Mouse (Mus musculus) cerebellum, adult 11-12 months (tissue): ENCODE data around the gene Atg2a.
"Not testable (repeated sequence)": the region's sequence is repeated elsewhere in the genome, so short reads cannot be mapped to it uniquely, and the experiment has no call there.

Source experiments
- DNase-seq: peaks from one replicate; pipeline ENCODE4 v3.0.0; 2022

Atg2a gene

DNA sequence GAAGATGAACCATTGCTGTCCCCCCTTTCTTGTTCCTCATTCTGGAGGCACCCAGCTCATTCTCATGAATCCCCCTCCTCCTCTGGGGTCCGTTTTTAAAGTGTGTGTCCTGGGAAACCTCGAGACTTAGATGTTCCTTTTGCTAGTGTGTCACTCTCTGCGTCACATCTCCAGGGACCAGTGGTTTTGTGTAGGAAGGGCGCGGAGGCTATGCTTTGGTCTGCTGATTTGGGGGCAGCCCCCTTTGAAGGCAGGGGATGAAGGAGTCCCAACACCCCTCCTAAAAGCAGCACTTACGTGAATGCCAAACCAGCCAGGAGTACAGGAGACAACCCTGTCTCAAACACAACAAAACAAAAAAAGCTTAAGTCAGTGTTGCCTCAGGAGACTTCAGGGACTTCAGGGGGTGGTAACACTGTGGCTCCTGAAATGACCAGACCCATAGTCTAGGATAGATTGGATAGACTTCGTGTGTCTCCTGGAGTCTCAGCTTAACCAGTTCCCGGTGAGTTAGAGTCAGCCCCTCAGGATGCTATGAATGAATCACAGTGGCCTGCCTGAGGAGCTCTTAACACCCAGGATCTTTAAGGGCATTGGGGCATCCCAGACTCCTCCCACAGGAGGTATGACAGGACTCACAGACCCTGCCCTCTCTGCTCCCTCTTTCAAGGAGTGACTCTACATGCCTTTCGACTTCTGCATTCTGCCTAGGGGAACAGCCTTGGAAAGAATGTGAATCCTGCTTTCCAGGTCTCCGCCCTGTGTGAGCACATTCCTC, 36.4 kb downstream of the Atg2a start:
- DNase-seq: peak; percentile 73

DNA sequence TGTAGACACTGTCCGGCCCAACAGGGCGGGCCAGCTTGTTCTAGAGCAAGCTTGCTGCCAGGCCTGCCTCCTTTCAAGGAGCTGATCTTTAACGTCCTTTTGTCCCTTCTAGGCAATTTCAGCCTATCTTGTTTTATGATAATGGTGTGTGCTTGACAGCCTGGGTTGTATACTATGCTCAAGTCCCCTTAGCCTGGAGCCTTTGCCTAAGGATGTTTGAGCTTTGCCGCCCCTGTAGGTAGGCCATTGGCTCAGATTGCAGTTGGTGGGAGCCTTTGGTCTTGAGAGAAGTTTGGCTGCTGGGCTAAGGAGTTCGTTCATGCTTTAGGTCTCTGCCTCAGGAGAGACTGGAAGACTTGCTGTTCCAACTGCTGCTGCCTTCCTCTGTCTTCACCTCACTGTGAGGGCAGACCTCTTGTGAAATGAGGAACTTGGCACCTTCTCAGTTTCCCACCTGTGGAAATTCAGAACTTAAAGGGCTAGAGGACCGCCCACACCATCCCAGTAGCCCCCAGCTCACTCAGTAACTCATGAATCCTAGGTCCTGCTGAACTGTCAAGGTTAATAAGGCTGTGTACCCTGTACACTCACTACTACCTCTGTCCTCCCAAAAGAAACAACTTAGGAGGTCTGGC, 37.1 kb downstream of the Atg2a start:
- DNase-seq: peak; percentile 58

DNA sequence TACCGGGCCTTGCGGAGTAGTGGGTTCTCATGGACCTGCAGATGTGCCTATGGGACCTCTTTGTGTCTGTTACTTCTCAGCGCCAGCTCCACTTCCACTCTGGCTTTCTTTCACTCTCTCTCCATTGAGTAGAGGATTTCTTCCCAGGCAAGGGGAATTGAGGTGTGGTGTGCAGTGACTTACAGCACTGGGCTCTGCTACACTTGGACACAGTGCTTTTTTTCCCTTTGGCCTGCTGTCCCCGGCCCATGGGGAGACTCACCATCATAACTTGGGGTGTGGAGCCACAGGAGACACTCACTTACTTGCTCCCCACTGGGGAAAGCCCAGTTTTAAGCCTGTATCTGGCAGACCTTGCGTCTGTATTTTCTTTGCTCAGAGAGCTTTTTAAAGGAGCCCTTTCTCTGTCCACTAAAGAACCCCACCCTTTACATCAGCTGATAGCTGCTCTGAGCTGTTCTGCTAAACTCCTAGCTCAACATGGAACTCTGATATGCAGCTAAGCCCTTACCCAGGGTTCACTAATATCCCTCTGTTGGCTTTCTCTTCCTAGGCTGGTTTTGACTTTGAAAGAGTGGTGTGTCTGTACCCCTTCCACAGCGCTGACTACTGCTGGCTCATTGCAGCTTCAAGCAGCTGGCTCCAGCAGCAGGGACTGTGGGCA, 38.1 kb downstream of the Atg2a start:
- DNase-seq: no peak

- DNase-seq: no peak
These were observed 39.1 kb downstream of the Atg2a start for GRCm38 (mm10) chr19:6280554-6280953.

GRCm38 (mm10) chr19:6281122-6282020, 39.9 kb downstream of the Atg2a start:
- peak; percentile 50 for DNase-seq

DNA sequence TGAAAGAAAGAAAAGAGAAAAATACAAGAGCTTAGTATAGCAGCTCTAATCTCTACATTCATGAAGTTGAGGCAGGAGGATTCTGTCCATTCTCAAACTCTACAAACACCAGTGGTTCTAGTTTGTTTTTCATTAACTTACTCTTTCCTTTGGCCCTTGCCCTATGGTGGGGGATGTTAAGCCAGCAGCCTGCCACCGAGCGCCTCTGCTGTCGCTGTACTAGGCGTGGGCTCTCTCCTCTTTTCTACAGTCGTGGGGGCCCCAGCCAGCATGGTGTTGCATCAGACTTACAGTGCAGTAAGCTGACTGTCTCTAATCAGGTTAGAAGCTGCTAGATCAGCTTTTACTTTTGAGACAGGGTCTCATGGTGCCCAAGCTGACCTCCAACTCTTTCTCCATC, 41.5 kb downstream of the Atg2a start:
- no peak for DNase-seq

- no peak for DNase-seq
These were observed 43.0 kb downstream of the Atg2a start for GRCm38 (mm10) chr19:6284502-6284901.

DNA sequence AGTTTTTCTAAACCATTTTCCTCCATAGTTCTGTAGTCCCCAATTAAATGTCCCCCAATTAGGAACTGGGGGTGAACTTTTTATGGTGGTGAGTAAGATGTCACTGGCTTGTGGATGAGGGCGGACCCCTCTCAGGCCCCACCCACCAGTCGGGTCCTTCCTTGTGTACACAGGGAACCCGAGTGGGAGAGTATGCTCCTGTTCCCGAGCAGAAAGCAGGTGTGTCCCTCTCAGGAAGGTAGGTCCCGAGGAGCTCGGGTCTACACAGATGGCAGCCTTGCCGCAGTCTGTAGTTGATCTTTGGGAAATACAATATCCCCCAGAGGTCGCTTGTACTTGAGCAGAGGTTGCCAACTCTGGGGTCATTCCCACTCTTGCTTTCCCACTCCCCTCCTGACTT, 43.8 kb downstream of the Atg2a start:
- DNase-seq: peak; percentile 46

GRCm38 (mm10) chr19:6285632-6286433, 44.4 kb downstream of the Atg2a start:
- peak; percentile 43 for DNase-seq

DNA sequence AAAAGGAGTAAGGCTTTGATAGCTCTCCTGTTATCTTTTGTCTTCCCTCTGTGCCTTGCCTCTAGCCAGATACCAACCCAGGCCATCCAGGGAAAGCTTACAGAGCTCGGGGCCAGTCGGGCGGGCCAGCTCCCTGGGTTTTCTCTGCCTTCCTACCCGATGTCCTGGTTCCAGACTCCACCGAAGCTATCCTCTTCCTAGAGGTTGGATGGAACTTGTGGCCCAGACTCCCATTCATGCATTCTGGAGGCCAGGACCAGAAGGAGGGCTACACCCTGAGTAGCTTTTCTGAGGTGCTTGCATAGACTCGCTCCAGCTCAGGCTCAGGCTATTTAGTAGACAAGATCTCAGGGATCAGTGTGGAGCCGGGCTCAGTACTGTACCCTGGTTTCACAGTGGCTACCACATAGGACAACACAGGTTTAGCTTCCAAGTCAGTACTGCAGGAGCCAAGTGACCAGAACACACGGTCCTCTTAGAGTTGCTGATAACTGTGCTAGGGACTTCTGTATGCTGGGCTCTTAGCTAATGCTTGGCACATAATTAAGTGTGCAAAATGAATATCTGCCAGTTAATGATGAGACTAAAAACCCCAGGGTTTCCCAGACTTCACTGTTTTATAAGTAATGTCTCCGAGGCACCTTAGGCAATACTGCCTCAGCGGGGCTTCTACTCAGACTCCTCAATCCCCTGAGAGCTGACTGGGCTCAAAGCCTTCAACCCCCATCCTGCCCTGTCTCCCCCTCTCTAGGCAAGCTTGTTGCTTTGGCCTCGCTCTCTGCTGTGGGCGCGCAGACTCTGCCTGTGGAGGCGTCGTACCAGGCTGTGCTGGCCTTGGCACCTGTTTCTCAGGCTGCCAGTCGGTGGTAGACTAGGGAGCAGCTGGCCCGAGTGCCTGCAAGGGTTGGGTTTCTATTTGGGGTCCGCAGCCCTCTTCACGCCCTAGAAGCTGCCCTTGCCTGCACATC, 45.2 kb downstream of the Atg2a start:
- DNase-seq: peak; percentile 82

DNA sequence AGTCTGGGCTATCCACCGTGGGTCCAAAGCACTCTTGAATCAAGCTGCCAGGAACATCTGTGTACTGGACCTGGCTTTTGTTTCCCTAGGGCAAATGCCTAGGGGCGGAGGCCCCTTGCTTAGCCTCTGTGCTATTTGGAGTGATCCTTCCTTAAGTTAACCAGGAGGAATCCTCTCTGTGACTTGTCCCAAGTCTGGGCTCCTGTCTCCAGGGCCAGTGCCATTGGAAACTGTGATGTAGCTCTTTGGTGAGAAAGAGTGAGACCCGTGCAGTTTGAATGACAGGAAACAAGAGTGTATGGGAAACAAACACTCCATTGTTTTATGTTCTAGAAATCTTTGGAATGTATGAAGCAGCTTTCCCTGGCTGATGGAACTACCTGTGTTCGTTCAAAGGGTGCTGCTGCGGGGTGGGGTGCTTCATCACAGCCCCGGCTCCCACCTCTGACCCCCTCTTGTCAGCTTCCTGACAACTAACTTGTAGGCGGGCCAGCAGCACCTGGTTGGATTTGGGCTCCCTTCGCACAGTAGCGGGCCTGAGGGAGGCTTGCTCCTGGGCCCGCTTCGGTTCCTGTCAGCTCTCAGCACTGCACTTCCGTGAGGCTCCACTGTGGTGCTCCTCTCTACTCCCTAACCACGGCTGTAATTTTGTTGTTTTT, 46.9 kb downstream of the Atg2a start:
- peak; percentile 47 for DNase-seq

DNA sequence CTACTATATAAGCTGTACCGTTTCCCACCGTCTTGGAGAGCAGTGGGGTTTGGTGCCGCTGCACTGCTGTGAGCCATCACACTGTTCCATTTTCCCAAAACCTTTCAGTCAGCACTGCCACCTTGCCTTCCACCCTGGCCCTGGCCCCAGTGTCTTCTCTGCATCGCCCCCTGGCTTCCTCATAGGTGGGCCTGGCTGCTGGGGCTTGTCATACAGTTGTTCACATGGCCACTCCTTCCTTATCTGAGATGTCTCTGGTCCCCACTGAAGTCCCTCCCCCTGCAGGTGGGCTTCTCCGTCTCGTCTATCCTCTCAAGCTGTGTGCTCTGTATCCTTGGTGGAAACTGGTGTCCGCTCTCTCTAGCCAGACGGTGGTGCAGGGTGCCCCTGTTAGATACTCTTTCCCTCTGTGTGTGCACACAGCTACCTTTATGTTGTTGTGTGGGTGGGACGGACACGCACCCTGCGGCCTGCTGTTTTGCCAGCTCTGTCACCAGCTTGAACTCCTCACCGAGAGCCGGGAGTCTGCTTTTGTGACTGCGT, 48.3 kb downstream of the Atg2a start:
- DNase-seq: peak; percentile 58

DNA sequence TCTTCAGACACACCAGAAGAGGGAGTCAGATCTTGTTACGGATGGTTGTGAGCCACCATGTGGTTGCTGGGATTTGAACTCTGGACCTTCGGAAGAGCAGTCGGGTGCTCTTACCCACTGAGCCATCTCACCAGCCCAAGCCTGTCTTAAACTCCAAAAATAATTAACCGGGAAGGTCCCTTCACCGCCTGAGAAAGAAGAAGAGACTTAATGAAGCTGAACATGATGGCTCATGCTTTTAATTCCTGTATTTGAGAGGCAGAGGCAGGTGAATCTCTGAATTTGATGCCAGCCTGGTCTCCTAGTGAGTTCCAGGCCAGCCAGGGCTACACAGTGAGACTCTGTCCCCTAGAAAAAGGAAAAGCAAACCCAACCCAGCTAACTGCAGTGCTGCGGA, 49.2 kb downstream of the Atg2a start:
- DNase-seq: not testable (repeated sequence)

DNA sequence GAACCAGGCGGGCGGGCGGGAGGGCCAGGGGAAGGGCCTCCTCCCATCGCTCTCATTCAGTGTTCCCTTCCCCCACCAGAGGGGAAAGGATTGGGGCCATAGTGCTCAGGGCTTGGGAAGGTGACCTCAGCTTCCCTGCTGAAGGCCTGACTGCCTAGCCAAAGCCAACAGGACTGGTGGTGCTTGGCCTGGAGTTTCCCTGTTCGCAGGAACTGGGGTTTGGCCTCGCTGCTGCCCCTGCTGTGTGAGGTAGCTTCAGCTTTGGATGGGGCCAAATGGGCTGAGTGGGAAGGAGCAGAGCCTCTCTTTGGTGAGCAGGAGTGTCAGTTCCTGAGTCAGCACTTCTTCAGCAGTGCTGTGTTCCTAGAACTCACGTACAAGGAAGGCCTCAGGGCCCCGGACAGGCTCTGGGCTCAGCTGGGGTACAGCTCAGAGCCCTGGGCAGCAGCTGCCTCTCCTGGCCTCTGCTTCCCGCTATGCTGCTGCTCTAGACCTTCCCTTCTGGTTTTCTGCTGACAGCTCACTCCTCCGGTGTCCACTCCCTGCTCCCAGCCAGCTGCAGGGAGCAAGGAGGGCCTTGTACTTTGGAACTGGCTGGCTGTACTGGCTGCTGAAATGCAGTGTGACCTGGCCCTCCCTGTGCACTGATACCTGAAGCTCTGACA, 49.8 kb downstream of the Atg2a start:
- DNase-seq: peak; percentile 90

DNA sequence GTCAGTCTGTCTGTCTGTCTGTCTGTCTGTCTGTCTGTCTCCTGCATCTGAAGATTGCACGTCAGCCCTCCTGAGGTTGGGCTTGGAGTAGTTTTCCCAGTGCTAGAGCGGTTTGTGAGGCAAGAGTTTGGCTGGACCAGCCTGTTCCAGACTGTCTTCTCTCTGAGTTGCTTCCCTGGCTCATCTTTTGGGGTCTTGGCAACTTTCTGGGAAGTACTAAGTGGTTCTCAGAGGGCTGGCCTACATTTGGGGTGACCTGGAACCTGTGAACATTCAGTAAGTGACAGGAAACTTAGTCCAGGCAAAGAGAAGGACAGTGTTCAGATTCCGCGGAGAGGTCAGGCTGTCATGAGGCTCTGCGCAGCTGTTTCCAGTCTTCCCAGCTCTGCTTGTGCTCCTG, 50.8 kb downstream of the Atg2a start:
- DNase-seq: no peak

DNA sequence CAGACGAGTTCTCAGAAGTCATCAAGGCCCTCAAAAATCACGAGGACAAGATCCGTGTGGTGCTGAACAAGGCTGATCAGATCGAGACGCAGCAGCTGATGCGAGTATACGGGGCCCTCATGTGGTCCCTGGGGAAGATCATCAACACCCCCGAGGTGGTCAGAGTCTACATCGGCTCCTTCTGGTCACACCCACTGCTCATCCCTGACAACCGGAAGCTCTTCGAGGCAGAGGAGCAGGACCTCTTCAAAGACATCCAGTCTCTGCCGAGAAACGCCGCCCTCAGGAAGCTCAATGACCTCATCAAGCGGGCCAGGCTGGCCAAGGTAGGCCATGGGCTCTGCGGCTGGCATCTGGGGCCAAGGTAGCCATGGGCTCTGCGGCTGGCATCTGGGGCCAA, 52.8 kb downstream of the Atg2a start:
- DNase-seq: no peak

GRCm38 (mm10) chr19:6296551-6297210, 55.2 kb downstream of the Atg2a start:
- no peak for DNase-seq

GRCm38 (mm10) chr19:6297641-6298040, 56.2 kb downstream of the Atg2a start:
- no peak for DNase-seq

GRCm38 (mm10) chr19:6299003-6299402, 57.5 kb downstream of the Atg2a start:
- no peak for DNase-seq
